Mouse (Mus musculus): Measurements from ENCODE around the gene Gprasp1. TPM values are rescaled to one million over a fixed set of nuclear protein-coding genes. Genes with fewer than 3 reads are reported as not detected.
"Not testable (repeated sequence)": the region's sequence is repeated elsewhere in the genome, so short reads cannot be mapped to it uniquely, and the experiment has no call there.

Gprasp1 gene
- polyA plus RNA-seq, 1 experiment: 0.04 TPM

DNA sequence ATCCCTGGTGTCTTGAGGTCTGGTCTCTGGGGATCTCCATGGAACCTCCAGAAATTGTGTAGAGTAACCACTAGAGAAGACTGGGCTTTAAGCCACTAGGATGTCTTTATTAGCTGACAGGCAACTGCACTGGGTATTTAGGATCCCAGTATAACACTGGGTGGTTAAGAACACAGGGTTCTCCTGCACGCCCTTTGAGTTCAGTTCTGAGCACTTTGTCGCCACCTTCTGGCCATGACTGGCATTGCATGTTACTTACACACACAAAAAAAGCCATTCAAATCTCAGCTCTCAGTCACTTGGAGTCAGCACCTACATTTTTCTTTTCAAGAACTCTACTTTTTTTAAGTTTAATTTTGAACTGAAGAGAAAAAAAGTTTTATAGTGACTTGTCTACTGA, 10.3 kb downstream of the Gprasp1 start:
- TF ChIP-seq GATA1 (IDR thresholded peaks at IDR 0.05; ENCODE audit: low read length) (no peak), TAL1 (IDR thresholded peaks at IDR 0.05; ENCODE audit: low read length) (no peak)
- Histone ChIP-seq H3K27me3 (ENCODE audit: control insufficient read depth) (no peaks in the 10 kb centered on the region), H3K4me3 (replicated peaks) (no peak overlapping the region)

DNA sequence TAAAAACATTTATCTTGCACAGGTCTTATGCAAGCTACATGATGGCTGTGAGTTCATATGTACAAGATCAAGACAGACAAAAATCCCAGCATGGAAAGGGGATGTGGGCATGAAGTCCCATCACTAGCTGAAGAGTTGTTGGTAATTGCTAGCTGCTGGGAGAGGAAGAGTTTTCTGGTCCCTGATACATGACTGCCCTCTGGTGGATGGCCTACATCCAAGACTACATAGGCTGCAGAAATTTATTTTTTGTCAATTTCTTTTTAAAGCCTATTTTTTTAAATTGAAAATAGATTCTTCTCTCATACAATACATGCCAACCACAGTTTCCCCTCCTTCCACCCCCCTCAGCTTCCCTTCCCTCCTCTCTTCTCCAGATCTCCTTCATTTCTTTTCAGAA, 19.2 kb downstream of the Gprasp1 start:
- H3K36me3 ChIP-seq (ENCODE audit: control insufficient read depth): peaks cover 12% of the 10 kb centered on the region
- H3K4me1 ChIP-seq (ENCODE audit: control insufficient read depth): peaks cover 2% of the 10 kb centered on the region; the same call in 1 of the 2 replicates

More for the DNA sequence above, 10.3 kb downstream of the Gprasp1 start:
- Histone ChIP-seq H3K36me3 (ENCODE audit: control insufficient read depth) (peaks cover 10% of the 10 kb centered on the region), H3K9me3 (ENCODE audit: control insufficient read depth, low read length) (no peaks in the 10 kb centered on the region), H3K4me1 (ENCODE audit: control insufficient read depth) (no peaks in the 10 kb centered on the region)

GRCm38 (mm10) chrX:135768043-135768548, 25.6 kb downstream of the Gprasp1 start:
- TF ChIP-seq TAL1 (IDR thresholded peaks at IDR 0.05; ENCODE audit: low read length): no peak
- Histone ChIP-seq H3K4me1 (ENCODE audit: control insufficient read depth) (peaks cover 4% of the 10 kb centered on the region; the same call in 1 of the 2 replicates), H3K36me3 (ENCODE audit: control insufficient read depth) (no peaks in the 10 kb centered on the region; the same call in none of the 2 replicates), H3K4me3 (replicated peaks) (no peak overlapping the region), H3K27me3 (ENCODE audit: control insufficient read depth) (no peaks in the 10 kb centered on the region), H3K9me3 (ENCODE audit: control insufficient read depth, low read length) (no peaks in the 10 kb centered on the region)

More for the DNA sequence above, 19.2 kb downstream of the Gprasp1 start:
- H3K4me3 ChIP-seq (replicated peaks): no peak overlapping the region
- no peak for TF ChIP-seq TAL1 (IDR thresholded peaks at IDR 0.05; ENCODE audit: low read length)
- TF ChIP-seq GATA1 (IDR thresholded peaks at IDR 0.05; ENCODE audit: low read length): no peak
- H3K27me3 ChIP-seq (ENCODE audit: control insufficient read depth): no peaks in the 10 kb centered on the region
- H3K9me3 ChIP-seq (ENCODE audit: control insufficient read depth, low read length): no peaks in the 10 kb centered on the region

DNA sequence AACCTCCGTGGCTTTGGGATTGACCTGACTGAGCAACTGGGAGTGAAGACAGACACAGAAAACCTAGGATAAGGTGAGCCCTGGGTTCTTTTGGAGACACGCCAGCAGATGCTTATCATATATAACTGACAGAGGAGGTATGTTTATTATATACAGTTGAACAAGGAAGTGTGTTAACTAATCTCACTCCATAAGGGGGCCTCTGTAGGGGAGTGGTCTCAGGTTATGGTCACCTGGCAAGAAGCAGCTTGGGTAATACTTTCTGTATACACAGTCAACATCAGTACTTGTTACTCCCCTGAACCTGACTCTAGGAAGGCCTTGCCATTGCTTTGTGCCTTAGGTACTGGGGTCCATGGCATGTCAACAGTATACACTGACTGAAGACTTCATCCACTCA, 26.0 kb downstream of the Gprasp1 start:
- TF ChIP-seq GATA1 (IDR thresholded peaks at IDR 0.05; ENCODE audit: low read length): no peak
- TF ChIP-seq TAL1 (IDR thresholded peaks at IDR 0.05; ENCODE audit: low read length): no peak
- Histone ChIP-seq H3K27me3 (ENCODE audit: control insufficient read depth) (no peaks in the 10 kb centered on the region), H3K4me3 (replicated peaks) (no peak overlapping the region), H3K36me3 (ENCODE audit: control insufficient read depth) (no peaks in the 10 kb centered on the region; the same call in 1 of the 2 replicates), H3K9me3 (ENCODE audit: control insufficient read depth, low read length) (no peaks in the 10 kb centered on the region), H3K4me1 (ENCODE audit: control insufficient read depth) (peaks cover 3% of the 10 kb centered on the region; the same call in 1 of the 2 replicates)

DNA sequence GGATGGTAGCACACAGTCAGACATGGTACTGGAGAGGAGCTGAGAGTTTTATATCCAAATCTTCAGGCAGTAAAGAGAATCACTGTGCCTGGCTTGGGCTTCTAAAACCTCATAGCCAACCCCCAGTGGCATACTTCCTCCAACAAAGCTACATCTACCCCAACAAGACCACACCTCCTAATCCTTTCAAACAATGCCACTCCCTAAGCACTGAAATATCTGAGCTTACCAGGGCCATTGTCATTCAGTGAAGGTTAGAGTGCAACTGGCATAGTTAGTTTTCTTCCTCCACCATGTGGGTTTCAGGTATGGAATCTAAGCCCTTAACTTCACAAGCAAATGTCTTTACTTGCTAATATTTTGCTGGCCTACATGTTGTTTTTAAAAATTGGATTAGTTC, 49.0 kb downstream of the Gprasp1 start:
- H3K9me3 ChIP-seq (ENCODE audit: control insufficient read depth, low read length): no peaks in the 10 kb centered on the region
- H3K36me3 ChIP-seq (ENCODE audit: control insufficient read depth): no peaks in the 10 kb centered on the region
- H3K4me3 ChIP-seq (replicated peaks): no peak overlapping the region
- H3K27me3 ChIP-seq (ENCODE audit: control insufficient read depth): no peaks in the 10 kb centered on the region
- TF ChIP-seq TAL1 (IDR thresholded peaks at IDR 0.05; ENCODE audit: low read length): no peak
- no peak for TF ChIP-seq GATA1 (IDR thresholded peaks at IDR 0.05; ENCODE audit: low read length)
- no peaks in the 10 kb centered on the region for H3K4me1 ChIP-seq (ENCODE audit: control insufficient read depth)

DNA sequence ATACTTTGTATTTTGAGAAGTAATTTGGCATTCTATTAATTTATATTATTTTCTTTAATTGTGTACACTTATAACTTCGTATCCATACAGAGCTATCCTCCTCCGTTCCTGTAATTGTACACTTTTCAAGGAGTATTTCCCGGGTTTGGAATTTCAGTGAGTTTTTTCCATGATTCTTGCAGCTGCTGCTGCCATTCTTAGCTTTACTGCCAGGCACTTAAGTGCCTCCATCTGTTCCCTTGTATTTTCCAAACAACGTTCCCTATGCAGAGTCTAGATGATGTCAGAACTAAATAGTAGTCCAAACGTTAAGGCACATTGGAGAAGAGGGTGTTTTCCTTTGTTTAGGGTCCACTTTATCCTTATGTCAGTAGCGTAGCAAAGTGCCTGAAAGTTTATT, 49.8 kb downstream of the Gprasp1 start:
- Histone ChIP-seq H3K36me3 (ENCODE audit: control insufficient read depth) (no peaks in the 10 kb centered on the region), H3K9me3 (ENCODE audit: control insufficient read depth, low read length) (no peaks in the 10 kb centered on the region), H3K27me3 (ENCODE audit: control insufficient read depth) (no peaks in the 10 kb centered on the region), H3K4me1 (ENCODE audit: control insufficient read depth) (no peaks in the 10 kb centered on the region), H3K4me3 (replicated peaks) (no peak overlapping the region)
- TF ChIP-seq GATA1 (IDR thresholded peaks at IDR 0.05; ENCODE audit: low read length) (no peak), TAL1 (IDR thresholded peaks at IDR 0.05; ENCODE audit: low read length) (no peak)

GRCm38 (mm10) chrX:135795591-135796304, 53.2 kb downstream of the Gprasp1 start:
- H3K27me3 ChIP-seq (ENCODE audit: control insufficient read depth); H3K4me3 ChIP-seq (replicated peaks); H3K9me3 ChIP-seq (ENCODE audit: control insufficient read depth, low read length); H3K4me1 ChIP-seq (ENCODE audit: control insufficient read depth); H3K36me3 ChIP-seq (ENCODE audit: control insufficient read depth): not testable (repeated sequence)

GRCm38 (mm10) chrX:135796305-135797211, 54.0 kb downstream of the Gprasp1 start:
- not testable (repeated sequence) for H3K36me3 ChIP-seq (ENCODE audit: control insufficient read depth)

DNA sequence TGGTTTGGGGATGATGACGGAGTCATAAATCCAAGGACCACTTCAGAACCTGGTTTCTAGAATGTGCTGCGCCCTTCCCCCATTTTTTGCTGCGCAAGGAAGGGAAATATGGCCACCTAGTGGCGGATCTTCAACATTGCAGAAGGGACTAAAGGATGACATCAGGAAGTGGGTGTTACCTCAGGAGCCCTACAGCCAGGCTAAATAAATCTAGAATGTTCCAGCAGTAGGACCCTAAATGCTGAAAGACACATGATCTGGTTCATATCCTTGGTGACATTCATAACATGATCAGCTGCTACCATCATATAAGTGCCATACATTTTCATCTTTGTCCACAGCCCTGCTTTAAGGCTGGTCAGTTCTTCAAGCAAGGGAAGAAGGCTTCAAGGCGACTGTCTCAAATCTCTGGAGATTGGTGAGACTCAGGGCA, 54.7 kb downstream of the Gprasp1 start, which contains the start of gene Bhlhb9:
Bhlhb9 (plus strand) TSS at position 383 of the 433 bp plus-strand sequence.
- H3K36me3 ChIP-seq (ENCODE audit: control insufficient read depth); H3K9me3 ChIP-seq (ENCODE audit: control insufficient read depth, low read length); H3K27me3 ChIP-seq (ENCODE audit: control insufficient read depth); H3K4me1 ChIP-seq (ENCODE audit: control insufficient read depth): not testable (repeated sequence)
- H3K4me3 ChIP-seq (replicated peaks): peak within 1 kb of the TSS; percentile 46

More at GRCm38 (mm10) chrX:135796305-135797211, 54.0 kb downstream of the Gprasp1 start:
- not testable (repeated sequence) for H3K9me3 ChIP-seq (ENCODE audit: control insufficient read depth, low read length); H3K27me3 ChIP-seq (ENCODE audit: control insufficient read depth); H3K4me1 ChIP-seq (ENCODE audit: control insufficient read depth)
- peak overlapping the region; percentile 46 for H3K4me3 ChIP-seq (replicated peaks)

Data from erythroblast, embryonic 14.5 days (primary cell).